Mouse (Mus musculus) stomach, embryonic 16.5 days (tissue): ENCODE measurements around the gene Zfp791. TPM values are rescaled to one million over a fixed set of nuclear protein-coding genes. Genes with fewer than 3 reads are reported as not detected.
"Not testable (repeated sequence)": the region's sequence is repeated elsewhere in the genome, so short reads cannot be mapped to it uniquely, and the experiment has no call there.

Source experiments
- ATAC-seq: fragments of 200-750 bp; cut with Nextera tagmentation; 2 replicates; pipeline ENCODE4 v1.8.0; 2017; ENCODE audit warnings: moderate number of reproducible peaks, moderate TSS enrichment; ENCODE audit not compliant: insufficient read depth, low FRiP score
- H3K27ac ChIP-seq: fragments of 300-500 bp; sonication (generic); 2 replicates; pipeline ENCODE4 v1.5.1; 2014; ENCODE audit warnings: low read length
- H3K27me3 ChIP-seq: fragments of 300-500 bp; sonication (generic); 2 replicates; pipeline ENCODE4 v1.6.1; 2014; ENCODE audit warnings: low read length, control low read depth, mixed read lengths; ENCODE audit not compliant: control insufficient read depth, insufficient read depth
- H3K36me3 ChIP-seq: fragments of 300-500 bp; sonication (generic); 2 replicates; pipeline ENCODE4 v1.6.1; 2014; ENCODE audit warnings: low read length; ENCODE audit not compliant: control insufficient read depth, insufficient read depth
- H3K4me1 ChIP-seq: fragments of 300-500 bp; sonication (generic); 2 replicates; pipeline ENCODE4 v1.6.1; 2014; ENCODE audit warnings: low read length, control low read depth, mixed read lengths; ENCODE audit not compliant: control insufficient read depth, insufficient read depth
- H3K4me2 ChIP-seq: fragments of 300-500 bp; sonication (generic); 2 replicates; pipeline ENCODE4 v1.6.1; 2014; ENCODE audit warnings: low read depth, low read length, mixed read lengths
- H3K4me3 ChIP-seq: fragments of 300-500 bp; sonication (generic); replicated peaks from 2 replicates; pipeline ENCODE4 v1.5.1; 2014; ENCODE audit warnings: mild to moderate bottlenecking, low read length
- H3K9ac ChIP-seq: fragments of 300-500 bp; sonication (generic); 2 replicates; pipeline ENCODE4 v1.6.1; 2014; ENCODE audit warnings: low read length
- H3K9me3 ChIP-seq: fragments of 300-500 bp; sonication (generic); replicated peaks from 2 replicates; pipeline ENCODE4 v1.6.1; 2016; ENCODE audit warnings: low read length, control low read depth; ENCODE audit not compliant: control insufficient read depth
- WGBS: fragments of 180-500 bp; shearing (Covaris S2); extraction: QIAGEN DNeasy Blood & Tissue Kit; methylation state at CpG from one replicate; pipeline ENCODE4 v1.1.7; 2014; 5-methylcytosine and 5-hydroxymethylcytosine counted together
- polyA plus RNA-seq: library from polyadenylated mRNA; unstranded; fragments of >200 nt; fragmentation: Nextera tagmentation; extraction: Ambion mirVana; gene quantifications from 2 replicates; pipeline ENCODE4 v1.2.1, GENCODE M21; 2015

Gene Zfp791
- 3.0 and 4.0 TPM in 2 replicates for polyA plus RNA-seq

- no peak within 1 kb of the TSS for H3K4me3 ChIP-seq
- no peaks in the 10 kb centered on the region for H3K36me3 ChIP-seq
- no peak within 1 kb of the TSS for H3K4me2 ChIP-seq
- WGBS: 75% methylated on average over 3 of the region's 3 CpGs
- H3K4me1 ChIP-seq: no peaks in the 10 kb centered on the region; the same call in 1 of the 2 replicates
- no peaks in the 10 kb centered on the region for H3K27me3 ChIP-seq
- H3K9me3 ChIP-seq: no peaks in the 10 kb centered on the region
- no peak within 1 kb of the TSS for H3K27ac ChIP-seq
- no peak within 1 kb of the TSS for H3K9ac ChIP-seq
- ATAC-seq: no peak
Observed at GRCm38 (mm10) chr8:85122995-85123394, at the start of gene Zfp791. Gene Zfp791, minus strand, starts transcription at chr8:85123095.

GRCm38 (mm10) chr8:85171291-85171690 is 48.4 kb upstream of the Zfp791 start:
- Histone ChIP-seq H3K27ac (no peak overlapping the region), H3K4me1 (0 out of 2 replicates have a peak, but pooled peaks cover 2% of the 10 kb centered on the region), H3K36me3 (no peaks in the 10 kb centered on the region), H3K9me3 (no peaks in the 10 kb centered on the region), H3K27me3 (no peaks in the 10 kb centered on the region), H3K4me2 (no peak overlapping the region), H3K9ac (no peak overlapping the region), H3K4me3 (no peak overlapping the region)
- WGBS: 18% methylated on average over 14 of the region's 14 CpGs
- no peak for ATAC-seq

GRCm38 (mm10) chr8:85151624-85152023 is 28.7 kb upstream of the Zfp791 start, which contains the start of gene Cks1brt:
Gene Cks1brt, plus strand, starts transcription at chr8:85151924.
- H3K4me3 ChIP-seq: no peak within 1 kb of the TSS
- H3K9me3 ChIP-seq: peaks cover 22% of the 10 kb centered on the region
- no peak for ATAC-seq
- H3K4me1 ChIP-seq: no peaks in the 10 kb centered on the region
- H3K27me3 ChIP-seq: no peaks in the 10 kb centered on the region
- no peak within 1 kb of the TSS for H3K9ac ChIP-seq
- no peak within 1 kb of the TSS for H3K4me2 ChIP-seq
- H3K36me3 ChIP-seq: no peaks in the 10 kb centered on the region
- WGBS: 81% methylated on average over 3 of the region's 3 CpGs
- H3K27ac ChIP-seq: no peak within 1 kb of the TSS

- H3K27me3 ChIP-seq: no peaks in the 10 kb centered on the region
- no peaks in the 10 kb centered on the region for H3K36me3 ChIP-seq
- WGBS: 90% methylated on average over 4 of the region's 4 CpGs
- no peak overlapping the region for H3K9ac ChIP-seq
- H3K27ac ChIP-seq: no peak overlapping the region
- 0 out of 2 replicates have a peak, but pooled peaks cover 3% of the 10 kb centered on the region for H3K9me3 ChIP-seq
- no peak overlapping the region for H3K4me2 ChIP-seq
- ATAC-seq: no peak
- no peak overlapping the region for H3K4me3 ChIP-seq
- no peaks in the 10 kb centered on the region for H3K4me1 ChIP-seq
Observed at GRCm38 (mm10) chr8:85142516-85142915, 19.6 kb upstream of the Zfp791 start.

GRCm38 (mm10) chr8:85135690-85136089 is 12.8 kb upstream of the Zfp791 start:
- ATAC-seq: not testable (repeated sequence)
- 93% methylated on average over 2 of the region's 2 CpGs for WGBS

DNA sequence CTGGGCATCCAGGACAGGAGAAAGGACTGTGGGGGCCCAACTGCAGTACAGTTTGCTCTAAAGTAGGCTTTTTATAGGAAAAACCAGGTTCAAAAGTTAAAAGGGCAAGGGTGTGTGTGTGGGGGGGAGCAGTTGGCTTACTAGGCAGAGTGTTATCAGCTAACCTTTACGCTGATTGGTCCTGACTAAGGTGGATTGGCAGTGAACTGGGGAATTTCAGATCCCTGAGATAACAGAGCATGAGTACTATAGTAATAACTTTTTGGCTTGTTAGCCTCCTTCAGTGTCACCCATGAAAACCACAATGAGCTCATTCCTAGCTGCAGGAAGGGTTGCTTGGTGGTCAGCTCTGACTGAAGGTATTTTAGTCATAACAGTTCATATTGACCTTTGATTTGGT is 9.4 kb upstream of the Zfp791 start:
- Histone ChIP-seq H3K4me1 (no peaks in the 10 kb centered on the region), H3K36me3 (no peaks in the 10 kb centered on the region), H3K27ac (no peak overlapping the region), H3K27me3 (no peaks in the 10 kb centered on the region), H3K9ac (no peak overlapping the region), H3K4me3 (no peak overlapping the region), H3K4me2 (no peak overlapping the region), H3K9me3 (no peaks in the 10 kb centered on the region)
- ATAC-seq: no peak
- WGBS: 81% methylated on average over 1 of the region's 1 CpGs

More at GRCm38 (mm10) chr8:85135690-85136089, 12.8 kb upstream of the Zfp791 start:
- not testable (repeated sequence) for H3K9me3 ChIP-seq, H3K4me1 ChIP-seq, H3K27me3 ChIP-seq, H3K27ac ChIP-seq, H3K36me3 ChIP-seq, H3K4me2 ChIP-seq, H3K9ac ChIP-seq, H3K4me3 ChIP-seq

DNA sequence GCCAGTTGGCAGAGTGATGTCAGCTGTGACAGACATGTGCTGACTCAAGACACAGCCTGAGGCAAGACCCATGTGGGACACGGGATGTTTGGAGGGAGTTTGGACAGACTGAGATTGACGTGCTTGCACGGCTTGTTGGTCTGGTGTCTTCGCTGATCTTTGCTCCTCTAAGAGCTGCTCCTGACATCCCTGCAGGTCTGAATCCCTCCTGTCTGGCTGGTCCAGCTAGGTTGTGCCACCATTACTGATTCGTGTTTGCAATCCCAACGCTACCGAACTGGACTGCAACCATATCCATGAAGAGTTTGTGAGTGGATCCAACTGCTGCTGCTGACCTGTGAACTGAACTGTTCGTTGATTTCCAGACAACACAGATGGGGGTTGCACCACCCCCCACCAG is 796 bp upstream of the Zfp791 start:
- Histone ChIP-seq H3K27ac (no peak overlapping the region), H3K9me3 (no peaks in the 10 kb centered on the region), H3K4me3 (no peak overlapping the region), H3K9ac (no peak overlapping the region), H3K27me3 (no peaks in the 10 kb centered on the region), H3K36me3 (no peaks in the 10 kb centered on the region), H3K4me1 (no peaks in the 10 kb centered on the region; the same call in 1 of the 2 replicates), H3K4me2 (no peak overlapping the region)
- WGBS: 87% methylated on average over 8 of the region's 8 CpGs
- no peak for ATAC-seq

DNA sequence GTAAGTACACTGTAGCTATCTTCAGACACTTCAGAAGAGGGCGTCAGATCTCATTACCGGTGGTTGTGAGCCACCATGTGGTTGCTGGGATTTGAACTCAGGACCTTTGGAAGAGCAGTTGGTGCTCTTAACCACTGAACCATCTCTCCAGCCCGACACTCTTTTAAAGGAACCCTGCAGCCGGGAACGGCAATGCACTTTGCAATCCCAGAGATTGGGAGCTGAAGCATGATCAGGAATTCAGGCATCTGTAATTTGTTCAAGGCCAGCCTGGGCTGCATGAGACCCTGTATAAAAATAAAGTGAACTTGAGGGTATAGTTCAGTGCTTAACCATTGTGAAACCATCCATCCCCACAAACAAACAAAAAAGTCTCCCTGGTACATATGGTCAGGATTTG is 2.6 kb downstream of the Zfp791 start:
- H3K4me3 ChIP-seq, ATAC-seq, H3K27me3 ChIP-seq, H3K36me3 ChIP-seq, H3K4me2 ChIP-seq, H3K27ac ChIP-seq, H3K9ac ChIP-seq, H3K4me1 ChIP-seq, H3K9me3 ChIP-seq: not testable (repeated sequence)
- WGBS: 73% methylated on average over 5 of the region's 5 CpGs

DNA sequence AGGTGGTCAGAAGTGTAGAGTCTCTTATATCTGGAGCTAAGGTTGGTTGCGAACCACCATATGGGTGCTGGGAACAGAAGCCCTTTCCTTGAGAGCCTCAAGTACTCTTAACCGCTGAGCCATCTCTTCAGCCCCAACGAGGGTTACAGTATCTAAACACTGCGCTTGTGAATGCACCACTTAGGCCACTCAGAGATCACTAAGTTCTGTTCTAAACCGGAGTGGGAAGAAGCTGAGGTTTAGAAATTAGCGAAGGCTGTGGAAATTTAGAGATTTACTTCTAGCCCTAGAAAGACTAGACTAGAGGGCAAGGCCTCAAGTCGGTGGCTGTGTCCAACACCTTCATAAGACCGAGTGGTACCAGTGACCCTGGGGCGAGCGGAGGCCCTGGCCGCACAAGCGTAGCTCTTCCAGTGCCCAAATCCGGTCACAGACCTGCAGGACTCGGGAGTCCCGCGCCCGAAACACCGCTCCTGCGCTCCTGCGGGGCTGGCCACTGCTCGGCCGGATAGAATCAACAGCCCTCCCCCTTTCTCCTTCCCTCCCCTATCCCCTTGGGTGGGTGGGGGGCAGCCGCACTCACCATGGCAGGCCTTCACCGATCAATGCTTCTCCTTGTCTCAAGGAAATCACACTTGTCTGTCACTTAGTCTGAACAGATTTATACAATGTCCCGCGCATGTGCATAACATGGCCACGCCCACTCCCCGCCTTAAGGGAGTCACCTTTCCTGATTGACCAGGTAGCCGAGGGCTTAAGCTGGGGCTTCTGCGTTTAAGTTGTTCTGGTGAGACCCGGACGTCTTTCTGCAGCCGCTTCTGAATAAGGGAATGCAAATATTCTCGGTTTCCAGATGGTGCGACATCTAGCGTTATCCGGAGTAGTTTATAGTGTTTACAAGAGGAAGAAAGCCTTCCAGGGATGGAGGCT is 3.6 kb downstream of the Zfp791 start:
- Histone ChIP-seq H3K4me1 (no peaks in the 10 kb centered on the region; the same call in 1 of the 2 replicates), H3K4me3 (peak overlapping the region; percentile 70), H3K4me2 (peak overlapping the region; percentile 68), H3K9ac (peak overlapping the region; percentile 81), H3K36me3 (no peaks in the 10 kb centered on the region), H3K27me3 (no peaks in the 10 kb centered on the region), H3K9me3 (no peaks in the 10 kb centered on the region), H3K27ac (peak overlapping the region; percentile 73)
- 7% methylated on average over 37 of the region's 37 CpGs for WGBS
- peak; percentile 91 for ATAC-seq
